Mouse (Mus musculus) spleen, adult 12 weeks (tissue): Measurements from ENCODE around the gene Gm21822.
"Not testable (repeated sequence)": the region's sequence is repeated elsewhere in the genome, so short reads cannot be mapped to it uniquely, and the experiment has no call there.

Experiments
- DNase-seq: peaks from one replicate; pipeline ENCODE4 v3.0.0; 2022; ENCODE audit warnings: low spot score

Gene Gm21822

GRCm38 (mm10) chrY:18654182-18654581 is at the start of gene Gm21822:
Gm21822 (plus strand) TSS chrY:18654482.
- DNase-seq: not testable (repeated sequence)
